Mouse (Mus musculus): ENCODE measurements around the gene Hectd4.
"Not testable (repeated sequence)": the region's sequence is repeated elsewhere in the genome, so short reads cannot be mapped to it uniquely, and the experiment has no call there.

Hectd4 gene

DNA sequence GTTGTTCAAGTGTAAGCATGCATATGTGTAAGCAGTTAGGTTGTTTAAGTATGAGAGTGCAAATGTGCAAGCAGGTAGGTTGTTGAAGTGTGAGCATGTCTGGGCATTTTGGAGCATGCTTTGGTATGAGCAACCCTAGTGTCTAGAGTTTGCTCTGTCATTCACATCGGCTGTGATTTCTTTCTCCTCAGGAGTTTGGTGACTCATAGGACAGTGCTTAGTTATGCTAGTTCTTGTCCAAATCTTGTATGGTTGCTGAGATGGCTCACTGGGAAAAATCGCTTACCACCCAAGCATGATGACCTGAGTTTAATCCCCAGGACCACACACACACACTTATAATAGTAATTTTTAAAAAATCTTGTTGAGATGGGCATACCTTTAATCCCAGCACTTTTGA lies 67.2 kb downstream of the Hectd4 start:
- DNase-seq (ENCODE audit: low spot score): no peak

DNA sequence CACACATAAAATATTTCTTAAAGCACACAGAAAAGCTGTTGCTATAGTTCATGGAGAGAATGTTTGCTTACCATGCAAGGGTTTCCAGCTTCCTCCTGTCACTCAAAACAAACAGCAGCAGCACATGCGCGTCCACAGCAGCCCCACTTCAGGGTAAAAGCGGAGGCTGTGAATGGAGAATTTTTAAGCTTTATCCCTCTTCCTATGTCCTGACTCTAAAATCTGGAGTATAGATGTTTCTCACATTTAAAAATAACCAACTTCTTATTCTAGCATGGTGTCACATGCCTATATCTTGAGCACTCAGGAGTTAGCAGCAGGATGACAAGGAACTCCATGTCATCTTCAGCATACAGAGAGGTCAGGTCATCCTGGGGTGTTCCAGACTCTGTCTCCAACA lies 70.3 kb downstream of the Hectd4 start:
- no peak for DNase-seq (ENCODE audit: low spot score)

DNA sequence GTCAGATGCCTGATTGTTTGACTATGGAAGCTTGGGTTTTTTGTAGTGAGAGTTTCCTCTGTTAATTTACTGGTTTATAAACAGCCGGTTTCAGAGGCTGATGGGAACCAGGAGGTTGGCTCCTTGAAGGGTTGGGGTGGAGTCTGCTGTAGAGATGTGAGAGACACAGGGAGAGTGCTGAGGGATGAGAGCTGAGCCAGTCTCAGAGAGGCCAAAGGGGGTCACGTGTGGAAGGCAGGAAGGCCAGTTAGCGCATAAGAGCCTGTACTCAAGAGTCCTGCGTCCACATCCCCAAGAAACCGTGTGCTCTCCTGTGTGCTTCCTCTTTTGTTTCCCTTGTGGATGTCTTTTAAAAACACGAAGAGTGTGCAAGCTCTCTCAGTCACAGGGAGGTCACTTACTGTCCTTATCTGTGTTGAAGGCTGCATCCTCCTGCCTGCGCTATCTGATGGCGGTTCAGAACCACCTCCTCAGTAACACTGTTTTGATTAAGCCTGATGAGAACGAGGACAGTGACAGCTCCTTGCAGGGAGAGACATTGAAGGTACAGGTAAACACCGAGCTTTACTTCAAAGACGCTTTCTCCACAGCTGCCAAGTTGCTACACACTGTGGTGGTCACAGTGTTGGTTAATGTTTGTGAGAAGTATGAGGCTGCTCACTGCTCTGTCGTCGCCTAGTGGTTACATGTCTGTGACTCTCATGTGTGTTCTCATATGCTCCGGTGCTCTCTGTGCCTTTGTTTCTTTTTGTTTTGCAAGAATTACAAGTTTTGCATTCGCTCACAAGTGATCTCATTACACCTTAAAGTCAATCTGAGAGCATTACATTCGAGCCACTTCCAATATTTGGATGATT lies 72.5 kb downstream of the Hectd4 start:
- DNase-seq (ENCODE audit: low spot score): no peak

DNA sequence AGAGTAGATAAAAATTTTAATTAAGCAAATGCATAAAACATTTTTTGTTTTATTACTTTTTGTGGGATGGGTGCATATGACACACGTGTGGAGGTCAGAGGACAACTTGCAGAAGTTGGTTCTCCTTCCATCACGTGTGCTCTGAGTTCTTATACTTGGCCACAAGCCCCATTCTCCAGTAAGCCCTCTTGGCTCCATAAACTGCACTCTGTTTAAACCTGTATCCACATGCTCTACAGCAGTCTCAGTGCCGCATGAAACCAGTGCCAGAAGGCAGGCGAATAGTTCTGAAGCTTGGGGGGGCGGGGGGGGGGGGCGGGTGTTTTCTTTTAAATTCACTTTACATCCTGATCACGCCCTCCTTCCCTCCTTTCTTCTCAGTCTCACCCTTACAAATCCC lies 85.0 kb downstream of the Hectd4 start:
- no peak for DNase-seq (ENCODE audit: low spot score)

DNA sequence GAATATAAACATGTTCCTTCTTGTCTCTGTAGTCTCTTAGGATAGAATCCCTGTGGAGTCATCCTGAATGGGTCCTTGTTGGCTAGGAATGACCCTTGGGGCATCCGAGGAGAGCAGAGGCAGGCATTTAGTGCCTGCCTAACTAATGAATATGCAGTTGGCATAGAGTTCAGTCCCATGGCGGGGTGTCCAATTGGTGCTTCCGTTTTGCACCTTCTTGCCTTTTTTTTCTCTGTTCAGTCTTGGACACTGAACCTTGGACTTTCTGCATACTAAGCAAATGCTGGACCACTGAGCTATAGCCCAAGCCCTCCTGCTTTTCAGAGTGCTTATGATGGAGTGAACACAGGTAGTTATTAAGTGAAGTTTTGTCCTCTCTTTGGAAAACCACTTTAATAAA lies 87.6 kb downstream of the Hectd4 start:
- no peak for DNase-seq (ENCODE audit: low spot score)

DNA sequence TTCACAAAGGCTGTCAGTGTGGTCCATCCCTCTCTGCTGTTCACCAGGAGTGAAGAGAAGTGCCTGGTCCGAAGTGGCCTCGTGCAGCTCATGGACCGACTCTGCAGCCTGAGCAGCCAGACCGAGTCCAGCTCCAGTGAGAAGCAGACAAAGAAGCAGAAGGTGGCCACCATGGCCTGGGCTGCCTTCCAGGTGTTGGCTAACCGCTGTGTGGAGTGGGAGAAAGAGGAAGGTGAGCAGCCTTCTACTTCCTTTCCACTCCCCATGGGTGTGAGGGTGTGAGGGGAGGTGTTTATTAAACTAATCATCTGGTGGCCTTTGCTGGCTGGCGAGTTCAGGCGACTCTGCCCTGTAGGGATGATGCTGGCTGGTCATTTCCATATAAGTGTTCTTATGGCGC lies 91.6 kb downstream of the Hectd4 start:
- no peak for DNase-seq (ENCODE audit: low spot score)

DNA sequence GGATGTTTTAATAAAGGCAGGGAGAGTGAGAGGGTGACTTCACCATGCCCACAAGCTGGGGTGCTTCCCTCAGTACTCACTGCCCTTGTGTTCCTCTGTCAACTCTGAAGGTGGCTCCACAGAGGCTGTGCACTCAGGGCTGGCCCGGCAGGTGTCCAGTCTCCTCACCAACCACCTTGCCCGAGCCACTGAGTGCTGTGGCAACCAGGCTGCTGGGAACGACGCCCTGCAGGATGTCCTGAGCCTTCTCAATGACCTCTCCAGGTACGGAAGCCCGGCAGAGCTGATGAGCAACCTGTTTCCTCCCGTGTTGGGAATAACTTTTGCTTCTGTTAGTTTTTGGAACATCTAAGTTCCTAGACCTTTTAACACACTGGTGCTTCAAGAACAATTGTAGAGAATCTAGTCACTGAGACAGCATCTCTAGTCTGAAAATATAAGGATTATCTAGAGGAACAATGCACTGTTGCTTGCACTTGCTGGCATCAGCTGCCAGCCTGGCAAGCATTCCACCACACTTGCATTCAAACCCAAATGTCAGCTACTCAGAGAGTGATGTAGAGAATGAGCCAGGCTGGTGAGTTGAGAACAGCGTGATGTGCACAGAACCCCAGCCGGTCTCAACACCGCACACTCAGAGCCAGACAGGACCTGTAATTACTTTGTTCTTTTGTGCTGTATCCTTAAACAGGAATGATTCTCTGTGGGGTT lies 93.9 kb downstream of the Hectd4 start:
- no peak for DNase-seq (ENCODE audit: low spot score)

DNA sequence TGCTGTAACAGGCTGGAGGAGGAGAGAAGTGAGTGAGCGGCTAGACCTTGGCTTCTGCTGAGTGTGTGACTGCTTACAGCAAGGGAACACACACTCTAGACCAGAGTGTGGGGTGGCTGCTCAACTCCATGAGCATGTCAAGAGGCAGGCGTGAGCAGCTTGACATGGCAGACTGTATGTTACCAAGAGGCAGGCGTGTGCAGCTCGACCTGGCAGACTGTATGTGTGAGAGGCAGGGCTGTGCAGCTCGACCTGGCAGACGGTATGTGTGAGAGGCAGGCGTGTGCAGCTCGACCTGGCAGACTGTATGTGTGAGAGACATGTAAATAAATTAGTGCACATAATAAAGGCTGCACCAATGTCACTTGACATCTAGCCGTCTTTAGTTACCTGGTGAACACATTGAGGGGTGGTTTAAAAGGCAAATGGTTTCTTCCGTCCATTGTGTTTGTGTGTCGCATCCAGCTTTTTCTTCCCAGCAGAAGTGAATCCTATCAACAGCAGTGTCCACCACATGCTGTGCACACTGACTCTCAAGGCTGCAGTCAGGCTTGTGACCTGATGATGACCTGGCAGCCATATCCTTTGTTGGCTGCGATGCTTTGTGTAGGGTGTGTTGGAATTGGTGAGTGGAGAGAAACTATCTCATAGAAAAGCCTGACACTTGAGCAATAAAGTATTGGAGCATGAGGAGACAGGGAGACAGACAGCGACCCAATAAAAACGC lies 106.2 kb downstream of the Hectd4 start:
- no peak for DNase-seq (ENCODE audit: low spot score)

DNA sequence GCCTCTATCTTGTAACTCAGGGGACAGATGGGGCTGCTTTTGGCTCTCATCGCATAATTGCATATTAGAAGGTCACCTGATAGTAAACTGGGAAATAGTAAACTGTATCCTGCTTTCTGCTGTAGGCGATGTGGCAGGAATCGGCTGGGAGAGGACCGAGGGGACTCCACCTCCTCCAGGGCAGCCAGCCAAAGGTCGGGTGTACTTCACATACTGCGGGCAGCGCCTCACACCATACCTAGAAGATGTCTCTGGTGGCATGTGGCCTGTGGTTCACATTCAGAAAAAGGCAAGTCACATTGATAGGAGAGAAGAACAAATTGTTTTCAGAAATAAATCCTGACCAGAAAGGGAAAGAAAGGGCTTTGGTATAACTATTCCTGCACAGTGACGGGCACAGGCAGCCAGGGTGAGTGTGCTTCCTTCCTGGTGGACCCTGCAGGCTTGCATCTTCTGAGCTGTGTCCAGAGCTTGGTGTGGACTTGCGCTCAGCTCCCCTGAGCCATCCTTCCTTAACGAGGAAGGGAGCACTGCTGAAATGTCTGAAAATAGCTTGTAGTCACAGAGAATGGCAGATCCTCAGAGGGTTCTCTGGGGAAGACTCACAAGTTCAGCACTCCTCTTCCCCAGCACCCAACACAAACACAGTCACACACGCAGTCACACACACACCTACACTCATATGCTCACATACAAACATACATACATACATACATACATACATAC lies 109.5 kb downstream of the Hectd4 start:
- no peak for DNase-seq (ENCODE audit: low spot score)

DNA sequence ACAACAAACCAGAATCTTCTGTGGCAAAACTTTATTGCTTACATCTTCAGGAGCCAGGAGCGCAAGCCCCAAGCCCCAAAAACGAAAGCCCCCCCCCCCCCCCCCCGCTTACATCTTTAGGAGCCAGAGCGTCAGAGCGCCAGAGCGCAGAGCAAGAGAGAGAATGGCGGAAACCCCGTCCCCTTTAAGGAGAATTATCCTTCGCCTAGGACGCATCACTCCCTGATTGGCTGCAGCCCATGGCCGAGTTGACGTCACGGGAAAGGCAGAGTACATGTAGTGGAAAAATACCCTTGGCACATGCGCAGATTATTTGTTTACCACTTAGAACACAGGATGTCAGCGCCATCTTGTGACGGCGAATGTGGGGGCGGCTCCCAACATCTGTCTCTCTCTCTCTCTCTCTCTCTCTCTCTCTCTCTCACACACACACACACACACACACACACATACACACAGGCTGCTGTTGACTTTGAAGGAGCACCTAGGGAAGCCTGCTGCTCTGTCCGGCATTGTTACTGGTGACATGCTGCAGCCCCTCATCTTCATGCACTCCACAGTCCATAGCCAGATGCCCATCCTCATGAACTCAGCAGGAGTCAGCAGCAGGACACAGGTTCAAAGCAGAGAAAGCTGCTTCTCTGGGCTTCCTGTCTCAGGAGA lies 110.3 kb downstream of the Hectd4 start:
- not testable (repeated sequence) for DNase-seq (ENCODE audit: low spot score)

DNA sequence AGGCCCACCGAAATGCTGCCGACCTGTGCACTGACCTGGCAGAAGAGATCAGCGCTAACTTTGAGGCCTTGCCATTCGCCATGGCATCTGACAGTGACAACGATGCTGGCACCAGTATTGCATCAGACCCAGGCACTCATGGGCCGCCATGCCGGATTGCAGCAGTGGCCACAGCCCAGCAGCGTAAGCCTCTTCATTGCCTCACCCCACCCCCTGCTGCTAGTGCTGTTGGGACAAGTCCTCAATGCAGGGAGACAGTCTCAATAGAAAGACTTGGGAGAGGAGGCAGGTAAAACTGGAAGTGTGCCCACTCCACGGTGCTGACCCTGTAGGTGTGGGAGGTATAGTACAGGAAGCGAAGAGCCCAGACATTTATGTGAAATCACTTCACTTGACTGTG lies 111.7 kb downstream of the Hectd4 start:
- no peak for DNase-seq (ENCODE audit: low spot score)

DNA sequence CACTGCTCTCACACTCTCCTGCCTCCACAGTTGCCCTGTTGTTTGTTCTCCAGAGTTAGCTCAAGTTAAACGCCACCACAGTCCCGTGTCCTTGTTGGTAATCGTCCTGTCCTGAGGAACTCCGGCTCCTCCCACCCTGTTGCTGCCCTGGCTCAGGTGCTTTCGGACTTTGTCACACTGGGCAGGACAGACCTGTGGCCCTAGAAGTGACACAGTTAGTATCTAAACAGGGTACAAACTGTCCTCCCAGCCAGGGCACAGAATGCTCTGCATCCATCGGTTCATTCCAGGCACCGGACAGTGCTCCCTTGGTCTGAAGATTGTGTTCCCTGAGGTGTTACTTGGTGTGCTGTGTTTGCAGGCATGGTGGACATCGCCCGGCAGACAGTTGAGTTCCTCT lies 114.0 kb downstream of the Hectd4 start:
- DNase-seq (ENCODE audit: low spot score): no peak

DNA sequence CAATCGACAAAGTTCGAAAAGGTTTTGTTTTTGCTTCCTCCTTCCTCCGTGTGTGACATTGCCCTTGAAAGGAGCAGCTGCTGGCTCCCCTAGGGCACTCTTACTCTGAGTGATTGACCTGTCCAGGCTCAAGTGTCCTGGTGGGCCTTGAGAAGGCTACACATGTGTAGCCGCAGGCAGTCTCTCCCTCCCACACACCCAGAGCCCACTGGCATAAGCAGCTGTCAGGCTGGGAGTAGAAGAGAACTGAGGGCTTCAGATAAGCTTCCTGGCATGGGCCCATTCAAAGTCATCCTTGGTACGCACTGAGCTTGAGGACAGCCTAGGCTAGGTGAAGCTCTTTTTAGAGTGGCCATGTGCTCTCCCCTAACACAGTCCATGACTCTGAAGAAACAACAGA lies 114.4 kb downstream of the Hectd4 start:
- no peak for DNase-seq (ENCODE audit: low spot score)

DNA sequence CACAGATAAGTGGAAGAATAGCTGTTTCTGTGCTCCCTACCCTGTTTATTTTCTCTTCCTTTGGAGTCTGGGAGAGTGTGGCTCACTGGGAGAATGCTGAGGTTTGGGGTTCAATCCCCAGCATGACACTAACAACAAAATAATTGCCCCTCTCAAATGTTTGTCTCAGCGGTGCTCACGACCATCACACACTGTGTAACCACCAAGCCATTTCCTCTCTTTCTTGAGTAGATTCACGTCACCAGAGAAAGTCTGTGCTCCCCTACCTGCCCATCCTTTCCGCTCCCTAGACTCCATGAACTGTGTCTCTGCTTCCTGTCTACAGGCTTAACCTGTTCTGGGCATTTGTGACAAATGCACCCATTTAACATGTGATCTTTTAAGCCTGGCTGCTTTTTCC lies 115.4 kb downstream of the Hectd4 start:
- DNase-seq (ENCODE audit: low spot score): no peak

DNA sequence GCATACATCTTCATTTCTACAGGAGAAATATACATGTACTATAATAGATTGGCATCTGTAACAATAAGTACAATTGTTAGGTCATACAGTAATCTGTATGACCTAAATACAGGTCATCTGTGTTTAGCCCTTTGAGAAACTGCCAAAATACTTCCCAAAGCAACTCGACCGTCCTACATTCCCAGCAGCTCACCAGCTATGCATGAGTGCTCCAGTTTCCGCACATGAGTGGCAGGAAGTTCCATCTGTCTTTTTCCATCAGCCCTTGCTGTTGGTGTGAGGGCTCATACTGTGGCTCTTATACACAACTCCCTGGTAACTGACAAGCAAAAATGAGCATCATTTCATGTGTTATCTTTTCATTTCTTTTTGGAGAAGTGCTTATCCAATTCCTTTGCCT lies 116.0 kb downstream of the Hectd4 start:
- DNase-seq (ENCODE audit: low spot score): no peak

DNA sequence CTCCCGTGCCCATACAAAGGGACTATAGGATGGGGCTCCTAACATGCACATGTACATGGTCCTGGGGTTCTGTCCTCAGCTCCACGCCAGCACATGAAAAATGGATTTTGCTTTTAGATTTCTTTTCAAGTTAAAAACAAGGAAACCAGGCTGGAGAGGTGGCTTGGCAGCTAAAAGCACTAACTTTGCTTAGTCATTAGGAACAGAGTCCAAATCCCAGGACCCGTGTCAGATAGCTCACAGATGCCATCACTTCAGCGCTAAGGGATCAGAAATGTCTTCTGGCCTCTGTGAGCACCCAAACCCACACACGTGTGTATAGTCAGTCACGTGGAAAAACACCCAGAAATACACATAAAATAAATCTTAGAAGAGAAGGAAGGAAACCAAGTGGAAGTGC lies 116.8 kb downstream of the Hectd4 start:
- DNase-seq (ENCODE audit: low spot score): no peak

DNA sequence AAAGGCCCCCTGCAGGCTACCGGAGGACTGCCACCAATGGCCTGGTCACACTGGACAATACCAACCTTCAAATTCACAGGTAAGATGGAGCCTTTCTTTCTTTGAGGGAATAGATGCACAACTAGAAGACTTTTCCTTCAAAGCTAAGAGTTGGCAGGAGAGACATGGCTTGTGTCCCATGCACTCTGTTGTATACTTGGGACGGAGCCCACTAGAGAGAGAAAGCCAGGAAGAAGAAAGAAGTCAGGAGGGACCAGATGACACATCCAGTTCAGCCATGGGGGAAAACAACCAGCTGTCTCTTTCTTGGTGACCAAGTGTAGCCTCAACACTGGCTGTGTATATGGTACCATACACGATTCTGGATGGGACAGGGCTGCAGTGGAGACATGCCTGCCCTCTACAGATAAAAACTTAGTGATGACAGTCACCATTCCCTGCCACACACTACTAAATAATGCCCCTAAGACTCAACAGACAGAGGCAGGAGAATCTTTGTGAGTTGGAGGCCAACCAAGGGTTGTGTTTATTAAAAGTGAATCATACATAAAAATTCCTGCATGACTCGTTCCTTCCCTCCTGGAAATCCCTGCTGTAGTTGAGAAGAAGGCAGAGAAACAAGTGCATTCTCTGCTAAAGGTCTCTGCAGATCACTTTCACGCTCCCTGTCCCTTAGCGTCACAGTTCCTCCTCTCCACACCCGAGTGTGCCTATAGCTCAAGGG lies 119.7 kb downstream of the Hectd4 start:
- no peak for DNase-seq (ENCODE audit: low spot score)

DNA sequence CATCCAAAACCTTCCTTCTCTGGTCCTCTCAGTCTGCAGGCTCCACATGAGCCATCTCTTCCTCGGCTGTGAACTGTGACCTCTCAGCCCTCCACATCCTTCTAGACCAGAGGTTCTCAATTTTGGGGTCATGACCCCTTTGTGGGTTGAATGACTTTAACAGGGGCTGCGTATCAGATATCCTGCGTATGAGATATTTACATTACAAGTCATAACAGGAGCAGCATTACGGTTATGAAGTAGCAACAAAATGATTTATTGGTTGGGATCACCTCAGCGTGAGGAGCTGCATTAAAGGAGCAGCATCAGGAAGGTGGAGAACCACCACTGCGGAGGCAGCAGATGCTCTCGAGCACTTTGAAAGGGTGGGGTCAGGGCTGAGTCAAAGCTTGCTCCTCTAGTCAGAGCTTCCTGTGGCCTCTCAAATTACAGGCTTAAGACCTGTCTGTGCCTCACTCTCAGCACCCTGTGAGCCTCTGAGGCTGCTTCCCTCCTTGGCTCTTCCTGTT lies 121.0 kb downstream of the Hectd4 start:
- DNase-seq (ENCODE audit: low spot score): no peak

DNA sequence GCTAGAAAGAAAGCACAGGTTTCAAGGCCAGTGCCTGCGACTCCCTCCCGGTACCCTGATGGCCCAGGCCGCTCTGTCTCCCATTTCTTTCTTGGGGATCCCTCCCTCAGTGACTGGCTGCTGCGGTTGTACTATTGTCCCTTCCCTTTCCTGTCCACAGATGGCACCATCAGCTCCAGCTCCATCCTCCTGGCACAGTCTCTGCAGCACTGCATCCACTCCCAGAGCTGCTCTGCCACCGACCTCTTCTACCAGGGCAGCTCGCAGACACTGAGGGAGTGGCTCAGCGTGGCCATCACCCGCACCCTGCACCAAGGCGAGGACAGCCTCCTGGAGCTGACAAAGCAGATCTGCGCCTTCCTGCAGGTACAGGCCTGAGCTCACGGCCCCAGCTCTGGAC lies 122.5 kb downstream of the Hectd4 start:
- no peak for DNase-seq (ENCODE audit: low spot score)

DNA sequence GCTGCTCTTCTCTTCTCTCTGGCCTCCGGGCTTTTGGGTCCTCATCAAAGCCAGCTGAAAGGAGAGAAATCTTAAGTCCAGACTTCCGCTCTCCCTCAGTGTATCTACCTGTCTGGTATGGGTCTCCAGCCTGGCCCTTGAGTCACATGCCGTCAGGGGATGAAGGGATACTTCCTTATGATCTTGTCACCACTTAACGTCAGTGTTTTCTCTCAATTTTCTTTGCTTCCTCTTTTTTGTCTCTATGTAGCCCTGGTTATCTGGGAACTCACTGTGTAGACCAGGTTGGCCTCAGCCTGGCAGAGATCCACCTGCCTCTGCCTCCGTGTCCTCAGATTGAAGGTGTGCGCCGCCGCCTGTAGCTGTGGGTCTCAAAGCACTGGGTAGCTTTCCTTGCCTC lies 124.0 kb downstream of the Hectd4 start:
- no peak for DNase-seq (ENCODE audit: low spot score)

DNA sequence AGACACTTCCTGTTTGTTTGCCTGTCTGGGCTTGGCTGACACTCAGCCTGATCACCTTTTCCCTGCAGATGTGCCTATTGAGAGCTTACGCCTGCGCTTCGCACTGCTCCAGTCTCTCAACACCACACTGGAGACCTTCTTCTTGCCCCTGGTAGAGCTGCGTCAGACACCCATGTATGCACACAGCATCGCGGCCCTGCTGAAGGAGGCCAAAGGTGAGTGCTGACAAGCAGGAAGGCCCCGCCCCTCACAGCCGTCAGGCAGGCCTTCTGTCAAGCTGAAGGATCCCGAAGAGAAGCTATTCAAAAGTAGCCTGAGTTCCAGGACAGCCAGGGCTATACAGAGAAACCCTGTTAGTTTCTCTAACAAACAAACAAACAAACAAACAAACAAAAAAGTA lies 139.2 kb downstream of the Hectd4 start:
- DNase-seq (ENCODE audit: low spot score): no peak
